Mouse (Mus musculus) embryonic facial prominence, embryonic 11.5 days (tissue): ENCODE data around the gene Tymp. TPM values are rescaled to one million over a fixed set of nuclear protein-coding genes. Genes with fewer than 3 reads are reported as not detected.
A peak's percentile ranks its signal among the peaks of the same experiment; 100 is the strongest.

Source experiments
- ATAC-seq: fragments of 200-750 bp; cut with Nextera tagmentation; replicated peaks from 2 replicates; pipeline ENCODE4 v1.8.0; 2017; ENCODE audit warnings: low read depth; ENCODE audit not compliant: insufficient number of reproducible peaks, low FRiP score, low TSS enrichment
- DNase-seq: peaks from one replicate; pipeline ENCODE4 v3.0.0-alpha.2; 2015; ENCODE audit warnings: low spot score
- H3K27ac ChIP-seq: fragments of 300-500 bp; sonication (generic); replicated peaks from 2 replicates; pipeline ENCODE4 v1.5.1; 2014; ENCODE audit warnings: mild to moderate bottlenecking, low read depth, low read length, control low read depth
- H3K27me3 ChIP-seq: fragments of 300-500 bp; sonication (generic); 2 replicates; pipeline ENCODE4 v1.6.1; 2014; ENCODE audit warnings: mild to moderate bottlenecking, low read length, moderate library complexity, mixed read lengths; ENCODE audit not compliant: control insufficient read depth, insufficient read depth
- H3K36me3 ChIP-seq: fragments of 300-500 bp; sonication (generic); replicated peaks from 2 replicates; pipeline ENCODE4 v1.6.1; 2014; ENCODE audit warnings: low read depth, mild to moderate bottlenecking, low read length, moderate library complexity, mixed read lengths; ENCODE audit not compliant: control insufficient read depth, insufficient read depth
- H3K4me1 ChIP-seq: fragments of 300-500 bp; sonication (generic); 2 replicates; pipeline ENCODE4 v1.6.1; 2014; ENCODE audit warnings: low read length, mixed read lengths; ENCODE audit not compliant: control insufficient read depth, insufficient read depth
- H3K4me2 ChIP-seq: fragments of 300-500 bp; sonication (generic); 2 replicates; pipeline ENCODE4 v1.6.1; 2014; ENCODE audit warnings: low read depth, mild to moderate bottlenecking, control low read depth, low read length, moderate library complexity
- H3K4me3 ChIP-seq: fragments of 300-500 bp; sonication (generic); 2 replicates; pipeline ENCODE4 v1.5.1; 2014; ENCODE audit warnings: low read depth, low read length, control low read depth
- H3K9ac ChIP-seq: fragments of 300-500 bp; sonication (generic); replicated peaks from 2 replicates; pipeline ENCODE4 v1.6.1; 2014; ENCODE audit warnings: mild to moderate bottlenecking, control low read depth, low read length
- H3K9me3 ChIP-seq: fragments of 300-500 bp; sonication (generic); replicated peaks from 2 replicates; pipeline ENCODE4 v1.6.1; 2016; ENCODE audit warnings: mild to moderate bottlenecking, low read length, inconsistent platforms, mixed read lengths; ENCODE audit not compliant: control insufficient read depth
- WGBS: fragments of 180-500 bp; shearing (Covaris S2); extraction: QIAGEN DNeasy Blood & Tissue Kit; methylation state at CpG from one replicate; pipeline ENCODE4 v1.1.7; 2014; 5-methylcytosine and 5-hydroxymethylcytosine counted together
- polyA plus RNA-seq: library from polyadenylated mRNA; unstranded; fragments of >200 nt; fragmentation: Nextera tagmentation; extraction: Ambion mirVana; gene quantifications from 2 replicates; pipeline ENCODE4 v1.2.1, GENCODE M21; 2014

Gene Tymp
- polyA plus RNA-seq, 1 experiment from 2014 or later = 1.4 TPM

DNA sequence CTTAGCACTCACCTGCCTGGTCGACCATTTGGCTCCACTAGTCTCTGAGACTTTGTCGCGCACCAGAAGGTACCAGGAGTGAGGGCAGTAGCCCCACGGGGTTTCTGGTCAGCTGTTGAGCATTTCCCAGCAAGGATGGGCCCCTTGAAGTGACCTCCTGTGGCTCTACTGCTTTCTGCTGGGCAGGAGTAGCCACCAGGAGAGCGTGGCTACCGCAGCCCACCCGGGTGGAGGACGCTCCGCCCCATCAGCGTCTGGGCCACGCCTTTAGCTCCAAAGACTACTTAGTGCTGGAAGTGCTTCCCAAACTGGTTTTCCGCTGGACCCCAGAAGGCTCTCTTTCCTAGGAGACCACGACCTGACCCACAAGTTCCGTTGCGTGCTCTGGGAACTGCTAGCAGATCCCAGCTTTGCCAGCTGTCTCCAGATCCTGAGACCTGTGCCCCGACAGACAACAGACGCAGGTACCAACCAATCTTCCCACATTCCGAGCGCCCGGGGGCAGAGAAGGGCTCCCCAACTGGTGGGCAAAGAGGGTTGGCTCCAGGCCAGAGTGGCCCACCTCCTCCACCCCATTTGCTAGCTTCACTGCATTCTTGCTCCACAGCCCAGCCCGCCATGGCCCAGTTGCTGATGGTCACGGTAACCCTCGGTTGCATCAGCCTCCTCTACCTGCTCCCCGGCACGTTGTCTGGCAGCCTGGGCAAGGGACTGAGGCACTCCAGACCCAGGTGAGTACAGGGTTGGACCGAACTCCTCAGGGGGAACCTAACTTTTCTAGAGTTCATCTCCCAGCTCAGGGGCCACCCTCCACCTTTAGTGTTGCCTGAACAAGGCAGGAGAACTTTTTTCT lies 53.9 kb downstream of the Tymp start, which contains the start of gene Adm2:
Gene Adm2, plus strand, starts transcription at position 51 of the 853 bp plus-strand sequence.
- Histone ChIP-seq H3K4me2 (peak within 1 kb of the TSS; percentile 35), H3K9me3 (no peaks in the 10 kb centered on the region), H3K4me3 (no peak within 1 kb of the TSS), H3K36me3 (no peaks in the 10 kb centered on the region), H3K27ac (no peak within 1 kb of the TSS), H3K9ac (no peak within 1 kb of the TSS; the same call in 1 of the 2 replicates), H3K4me1 (no peaks in the 10 kb centered on the region), H3K27me3 (0 out of 2 replicates have a peak, but pooled peaks cover 4% of the 10 kb centered on the region)
- DNase-seq (peak; percentile 15), ATAC-seq (no peak)
- WGBS = 7% methylated on average over 26 of the region's 26 CpGs

Other genes starting within 250 kb of the Tymp start
- 10.3 and 11.3 TPM in 2 replicates for gene Hdac10, start 248.3 kb downstream of the Tymp start, polyA plus RNA-seq
- gene Mapk12, start 236.3 kb downstream of the Tymp start, polyA plus RNA-seq = 10.1 and 11.9 TPM in 2 replicates
- gene Mapk11, start 227.4 kb downstream of the Tymp start, polyA plus RNA-seq = 12.7 and 13.5 TPM in 2 replicates
- 113 and 122 TPM in 2 replicates for gene Plxnb2, start 196.3 kb downstream of the Tymp start, polyA plus RNA-seq
- 14.9 and 18.6 TPM in 2 replicates for gene Dennd6b, start 180.5 kb downstream of the Tymp start, polyA plus RNA-seq
- 22.8 and 25.1 TPM in 2 replicates for gene Ppp6r2, start 165.5 kb downstream of the Tymp start, polyA plus RNA-seq
- 39.0 and 49.7 TPM in 2 replicates for gene Sbf1, start 61.7 kb downstream of the Tymp start, polyA plus RNA-seq
- 0.26 TPM in 1 of 2 replicates, not detected in the other for gene Adm2, start 54.3 kb downstream of the Tymp start, polyA plus RNA-seq
- gene Miox, start 42.6 kb downstream of the Tymp start, polyA plus RNA-seq = not detected in 2 replicates
- gene Lmf2, start 21.4 kb downstream of the Tymp start, polyA plus RNA-seq = 21.6 and 33.5 TPM in 2 replicates
- gene Ncaph2, start 21.3 kb downstream of the Tymp start, polyA plus RNA-seq = 158 and 171 TPM in 2 replicates
- gene Sco2, start 3.2 kb downstream of the Tymp start, polyA plus RNA-seq = 4.8 and 5.2 TPM in 2 replicates
- 0.38 and 0.45 TPM in 2 replicates for gene Odf3b, start 2.2 kb upstream of the Tymp start, polyA plus RNA-seq
- not detected in 2 replicates for gene Klhdc7b, start 7.9 kb upstream of the Tymp start, polyA plus RNA-seq
- not detected in 2 replicates for gene Syce3, start 33.5 kb upstream of the Tymp start, polyA plus RNA-seq
- 0.22 and 0.69 TPM in 2 replicates for gene Cpt1b, start 48.8 kb upstream of the Tymp start, polyA plus RNA-seq
- gene C730034F03Rik, start 52.5 kb upstream of the Tymp start, polyA plus RNA-seq = 0.63 and 2.3 TPM in 2 replicates
- gene Gm44502, start 52.7 kb upstream of the Tymp start, polyA plus RNA-seq = 0.15 TPM in 1 of 2 replicates, not detected in the other
- gene Chkb, start 52.9 kb upstream of the Tymp start, polyA plus RNA-seq = 42.2 and 46.5 TPM in 2 replicates
- gene Mapk8ip2, start 76.9 kb upstream of the Tymp start, polyA plus RNA-seq = 5.4 and 6.4 TPM in 2 replicates
- 7.5 and 9.3 TPM in 2 replicates for gene Arsa, start 100.4 kb upstream of the Tymp start, polyA plus RNA-seq
- 1.5 and 1.6 TPM in 2 replicates for gene Shank3, start 122.6 kb upstream of the Tymp start, polyA plus RNA-seq
- 0.24 TPM in 1 of 2 replicates, not detected in the other for gene Acr, start 191.3 kb upstream of the Tymp start, polyA plus RNA-seq
- gene Rabl2, start 214.9 kb upstream of the Tymp start, polyA plus RNA-seq = 68.1 and 73.9 TPM in 2 replicates